Mouse (Mus musculus): ENCODE results near the gene Fuz. TPM values are rescaled to one million over a fixed set of nuclear protein-coding genes. Genes with fewer than 3 reads are reported as not detected.

Fuz gene
- polyA plus RNA-seq, 1 experiment: 27.5 TPM

DNA sequence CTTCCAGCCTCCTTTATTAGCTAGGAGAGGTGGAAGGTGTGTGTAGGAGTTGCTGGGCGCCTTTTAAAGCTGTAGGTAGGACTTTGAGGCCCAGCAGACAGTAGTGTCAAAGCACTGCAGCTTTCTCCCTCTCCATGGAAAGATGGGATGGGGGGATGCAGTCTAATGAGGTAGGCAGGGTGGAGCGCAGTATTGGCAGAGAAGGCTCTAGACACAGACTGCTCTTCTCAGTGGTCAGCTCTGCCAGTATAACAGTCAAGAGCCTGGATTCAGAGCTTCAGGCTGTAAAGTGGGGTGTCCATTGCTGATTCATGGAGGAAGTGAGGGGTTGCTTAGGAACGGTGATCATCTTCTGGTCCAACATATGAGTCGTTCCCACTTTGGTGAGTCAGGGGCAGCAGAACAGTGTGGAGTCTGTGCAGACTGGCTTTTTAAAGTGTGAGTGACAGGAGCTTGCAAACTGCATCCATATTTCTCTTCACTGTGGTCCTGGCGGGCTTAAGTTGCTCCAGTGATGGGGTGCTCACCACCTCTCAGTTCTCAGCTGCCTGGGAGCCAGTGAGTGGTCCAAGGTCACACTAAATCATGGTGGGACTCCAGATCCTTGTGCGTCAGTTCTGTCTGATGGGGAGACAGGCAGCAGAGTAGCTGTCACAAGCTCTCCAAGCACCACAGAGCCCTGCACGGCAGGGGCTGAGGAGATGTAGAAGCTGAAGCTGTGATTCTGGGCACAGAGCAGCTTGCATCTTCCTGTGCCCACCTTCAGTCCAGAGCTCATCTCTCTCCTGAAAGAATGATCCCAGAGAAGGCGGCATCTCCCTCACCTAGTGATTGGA is 44.9 kb upstream of the Fuz start:
- Histone ChIP-seq H3K27me3 (ENCODE audit: control insufficient read depth, insufficient read depth, low read length) (no peaks in the 10 kb centered on the region), H3K4me3 (ENCODE audit: low read depth, low read length) (peak overlapping the region; percentile 80), H3K4me1 (ENCODE audit: control insufficient read depth, insufficient read depth, insufficient read length, low read length) (peaks cover 16% of the 10 kb centered on the region), H3K36me3 (ENCODE audit: control insufficient read depth, insufficient read depth, low read length) (peaks cover 7% of the 10 kb centered on the region), H3K27ac (ENCODE audit: insufficient read depth, low read depth, low read length) (peak overlapping the region; percentile 67; the same call in 1 of the 2 replicates)
- WGBS: 64% methylated on average over 8 of the region's 8 CpGs
- TF ChIP-seq POLR2A (IDR thresholded peaks at IDR 0.05; ENCODE audit: low read depth, low read length): no peak
- TF ChIP-seq CTCF (IDR thresholded peaks at IDR 0.05; ENCODE audit: extremely low read depth, insufficient read length, insufficient replicate concordance, low read depth, low read length): no peak

DNA sequence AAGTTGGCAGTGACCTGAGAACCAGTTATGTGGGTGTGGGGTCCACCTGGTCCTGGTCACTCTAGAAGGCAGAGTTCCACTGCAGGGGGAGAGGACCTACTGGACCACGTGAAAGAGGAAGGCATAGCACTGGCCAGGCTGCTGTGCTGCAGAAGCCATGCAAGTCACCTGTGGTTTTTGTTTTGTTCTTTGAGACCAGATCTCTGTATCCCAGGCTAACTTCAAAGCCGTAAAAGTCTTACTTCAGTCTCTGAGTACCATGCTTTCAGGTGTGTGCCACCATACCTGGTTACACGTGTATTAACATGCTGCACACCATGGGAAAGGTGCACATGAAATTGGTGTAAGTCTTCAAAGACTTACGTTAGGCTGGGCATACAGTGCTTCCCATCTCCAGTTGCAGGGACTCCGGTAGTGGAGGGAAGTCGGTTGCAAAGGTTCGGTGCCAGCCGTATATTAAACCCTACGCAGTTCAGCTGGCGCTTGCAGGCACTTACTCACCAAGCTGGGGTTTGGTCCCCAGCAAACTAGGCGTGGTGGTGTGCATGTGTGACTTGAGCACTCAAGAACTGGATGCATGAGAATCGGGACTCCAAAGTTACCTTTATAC is 44.1 kb upstream of the Fuz start:
- Histone ChIP-seq H3K27me3 (ENCODE audit: control insufficient read depth, insufficient read depth, low read length) (no peaks in the 10 kb centered on the region), H3K4me1 (ENCODE audit: control insufficient read depth, insufficient read depth, insufficient read length, low read length) (peaks cover 19% of the 10 kb centered on the region), H3K27ac (ENCODE audit: insufficient read depth, low read depth, low read length) (no peak overlapping the region), H3K36me3 (ENCODE audit: control insufficient read depth, insufficient read depth, low read length) (peaks cover under 1% of the 10 kb centered on the region; the same call in 1 of the 2 replicates), H3K4me3 (ENCODE audit: low read depth, low read length) (no peak overlapping the region)
- TF ChIP-seq CTCF (IDR thresholded peaks at IDR 0.05; ENCODE audit: extremely low read depth, insufficient read length, insufficient replicate concordance, low read depth, low read length) (no peak), POLR2A (IDR thresholded peaks at IDR 0.05; ENCODE audit: low read depth, low read length) (no peak)
- WGBS: 86% methylated on average over 12 of the region's 12 CpGs

DNA sequence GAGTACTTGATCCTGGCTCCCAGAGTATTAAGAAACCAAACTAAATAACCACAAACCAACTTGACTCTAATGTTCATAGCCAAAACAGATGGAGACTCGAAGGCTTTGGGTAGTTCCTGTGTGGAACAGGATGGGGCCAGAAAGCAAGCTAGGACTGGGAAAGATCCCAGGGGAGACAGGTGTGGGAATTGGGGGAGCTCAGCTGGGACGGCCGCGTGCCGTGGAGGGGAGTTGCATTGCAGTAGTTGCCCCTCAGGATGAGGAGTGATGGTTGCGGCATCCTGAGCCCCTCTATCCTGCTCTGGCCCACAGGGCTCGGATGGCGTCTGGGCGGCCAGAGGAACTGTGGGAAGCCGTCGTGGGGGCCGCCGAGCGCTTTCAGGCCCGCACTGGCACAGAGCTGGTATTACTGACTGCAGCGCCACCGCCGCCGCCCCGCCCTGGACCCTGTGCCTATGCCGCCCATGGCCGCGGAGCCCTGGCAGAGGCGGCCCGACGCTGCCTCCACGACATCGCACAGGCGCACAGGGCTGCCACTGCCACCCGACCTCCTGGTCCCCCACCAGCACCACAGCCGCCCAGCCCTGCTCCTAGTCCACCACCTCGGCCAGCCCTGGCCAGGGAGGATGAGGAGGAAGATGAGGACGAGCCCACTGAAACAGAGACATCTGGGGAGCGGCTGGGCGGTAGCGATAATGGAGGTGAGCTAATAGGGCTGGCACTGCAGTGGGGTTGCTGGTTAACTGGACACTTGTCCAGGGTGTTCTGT is 43.4 kb upstream of the Fuz start:
- Histone ChIP-seq H3K27me3 (ENCODE audit: control insufficient read depth, insufficient read depth, low read length) (no peaks in the 10 kb centered on the region), H3K4me3 (ENCODE audit: low read depth, low read length) (no peak overlapping the region), H3K4me1 (ENCODE audit: control insufficient read depth, insufficient read depth, insufficient read length, low read length) (peaks cover 19% of the 10 kb centered on the region), H3K27ac (ENCODE audit: insufficient read depth, low read depth, low read length) (no peak overlapping the region), H3K36me3 (ENCODE audit: control insufficient read depth, insufficient read depth, low read length) (no peaks in the 10 kb centered on the region)
- 90% methylated on average over 36 of the region's 36 CpGs for WGBS
- TF ChIP-seq CTCF (IDR thresholded peaks at IDR 0.05; ENCODE audit: extremely low read depth, insufficient read length, insufficient replicate concordance, low read depth, low read length) (no peak), POLR2A (IDR thresholded peaks at IDR 0.05; ENCODE audit: low read depth, low read length) (no peak)

DNA sequence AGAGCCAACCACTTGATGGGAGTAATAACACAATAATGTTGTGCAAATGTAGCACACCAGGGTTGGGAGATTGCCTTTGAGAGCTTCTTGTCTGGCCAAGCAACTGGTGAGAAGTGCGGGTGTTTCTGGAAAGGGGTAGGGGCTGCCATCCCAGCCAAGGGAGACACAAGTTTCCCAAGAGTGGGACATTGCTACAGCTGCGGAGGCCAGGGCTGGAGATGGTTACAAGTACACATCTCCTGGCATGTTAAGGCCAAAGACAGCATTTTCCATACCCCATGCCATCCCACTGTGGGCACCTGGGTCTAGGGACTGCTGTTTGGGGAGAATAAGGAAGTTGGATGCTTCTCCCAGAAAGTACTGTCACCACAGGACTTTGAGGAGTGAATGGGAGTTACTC is 42.8 kb upstream of the Fuz start:
- no peak overlapping the region for H3K4me3 ChIP-seq (ENCODE audit: low read depth, low read length)
- H3K36me3 ChIP-seq (ENCODE audit: control insufficient read depth, insufficient read depth, low read length): no peaks in the 10 kb centered on the region
- no peaks in the 10 kb centered on the region for H3K27me3 ChIP-seq (ENCODE audit: control insufficient read depth, insufficient read depth, low read length)
- WGBS: 91% methylated on average over 2 of the region's 2 CpGs
- H3K27ac ChIP-seq (ENCODE audit: insufficient read depth, low read depth, low read length): no peak overlapping the region
- no peak for TF ChIP-seq POLR2A (IDR thresholded peaks at IDR 0.05; ENCODE audit: low read depth, low read length)
- no peak for TF ChIP-seq CTCF (IDR thresholded peaks at IDR 0.05; ENCODE audit: extremely low read depth, insufficient read length, insufficient replicate concordance, low read depth, low read length)
- H3K4me1 ChIP-seq (ENCODE audit: control insufficient read depth, insufficient read depth, insufficient read length, low read length): peaks cover 16% of the 10 kb centered on the region

DNA sequence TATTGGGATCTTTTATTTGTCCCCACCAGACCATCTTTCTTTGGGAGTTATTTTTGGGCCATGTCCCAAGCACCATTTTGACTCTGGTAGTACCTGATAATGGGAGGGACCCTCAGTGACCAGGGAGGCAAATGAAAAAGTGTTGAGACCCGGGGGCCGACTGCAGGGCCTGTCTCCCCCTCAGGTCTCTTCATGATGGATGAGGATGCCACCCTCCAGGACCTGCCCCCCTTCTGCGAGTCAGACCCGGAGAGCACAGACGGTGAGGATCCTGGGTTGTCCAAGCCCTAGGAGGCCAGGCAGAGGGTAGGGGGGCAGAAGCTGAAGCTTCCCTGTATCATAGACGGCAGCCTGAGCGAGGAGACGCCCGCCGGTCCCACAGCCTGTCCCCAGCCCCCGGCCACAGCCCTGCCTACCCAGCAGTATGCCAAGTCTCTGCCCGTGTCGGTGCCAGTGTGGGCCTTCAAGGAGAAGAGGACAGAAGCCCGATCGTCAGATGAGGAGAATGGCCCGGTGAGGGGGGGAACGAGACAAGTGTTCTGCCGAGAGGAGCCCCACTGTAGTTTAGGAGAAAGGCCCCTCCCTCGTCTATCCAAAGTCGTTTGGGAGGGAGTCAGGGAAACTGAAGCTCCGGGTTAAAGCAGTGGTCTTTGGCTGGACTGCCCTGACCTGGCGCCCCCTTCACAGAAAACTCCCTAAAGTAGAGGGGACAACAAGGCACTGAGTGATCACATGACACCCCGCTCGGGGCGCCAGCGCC is 42.1 kb upstream of the Fuz start:
- 12% methylated on average over 26 of the region's 26 CpGs for WGBS
- no peak for TF ChIP-seq CTCF (IDR thresholded peaks at IDR 0.05; ENCODE audit: extremely low read depth, insufficient read length, insufficient replicate concordance, low read depth, low read length)

DNA sequence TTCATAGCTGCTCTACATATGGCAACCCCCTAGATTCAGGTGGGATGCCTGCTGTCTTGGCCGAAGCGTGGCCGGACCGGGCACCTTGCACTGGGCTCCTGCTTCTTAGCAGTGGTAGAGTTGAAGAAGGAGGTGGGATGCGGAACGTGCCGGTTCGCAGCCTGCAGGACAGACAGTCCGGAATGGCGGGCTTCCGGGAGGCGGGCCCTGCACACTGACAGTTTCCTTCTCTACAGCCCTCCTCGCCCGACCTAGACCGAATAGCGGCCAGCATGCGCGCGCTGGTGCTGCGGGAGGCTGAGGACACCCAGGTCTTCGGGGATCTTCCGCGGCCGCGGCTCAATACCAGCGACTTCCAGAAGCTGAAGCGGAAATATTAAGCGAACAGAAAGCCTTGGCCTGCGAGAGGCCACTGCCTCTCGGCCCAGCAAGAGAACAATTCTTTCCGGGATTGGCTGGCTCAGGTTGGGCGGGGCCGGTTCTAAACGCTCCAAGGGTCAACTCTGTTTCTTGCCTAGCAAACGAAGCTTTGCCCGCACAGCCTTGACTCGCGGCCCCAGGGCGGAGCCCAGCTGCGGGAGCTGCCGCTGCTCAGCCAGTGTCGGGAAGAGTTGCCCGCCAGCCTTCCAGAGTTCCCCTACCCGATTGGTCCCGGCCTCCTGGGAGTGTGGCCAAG is 41.4 kb upstream of the Fuz start:
- TF ChIP-seq CTCF (IDR thresholded peaks at IDR 0.05; ENCODE audit: extremely low read depth, insufficient read length, insufficient replicate concordance, low read depth, low read length): 0 out of 2 replicates have a peak, but pooled peaks have one; percentile 3
- TF ChIP-seq POLR2A (IDR thresholded peaks at IDR 0.05; ENCODE audit: low read depth, low read length): peak; percentile 89
- peak overlapping the region; percentile 86 for H3K4me3 ChIP-seq (ENCODE audit: low read depth, low read length)
- WGBS: under 1% methylated on average over 45 of the region's 45 CpGs

More for the DNA sequence above, 42.1 kb upstream of the Fuz start:
- Histone ChIP-seq H3K4me3 (ENCODE audit: low read depth, low read length) (peak overlapping the region; percentile 86), H3K27ac (ENCODE audit: insufficient read depth, low read depth, low read length) (peak overlapping the region; percentile 97), H3K36me3 (ENCODE audit: control insufficient read depth, insufficient read depth, low read length) (no peaks in the 10 kb centered on the region), H3K27me3 (ENCODE audit: control insufficient read depth, insufficient read depth, low read length) (no peaks in the 10 kb centered on the region), H3K4me1 (ENCODE audit: control insufficient read depth, insufficient read depth, insufficient read length, low read length) (peaks cover 16% of the 10 kb centered on the region)

More for the DNA sequence above, 41.4 kb upstream of the Fuz start:
- H3K36me3 ChIP-seq (ENCODE audit: control insufficient read depth, insufficient read depth, low read length): no peaks in the 10 kb centered on the region
- H3K4me1 ChIP-seq (ENCODE audit: control insufficient read depth, insufficient read depth, insufficient read length, low read length): peaks cover 16% of the 10 kb centered on the region
- H3K27me3 ChIP-seq (ENCODE audit: control insufficient read depth, insufficient read depth, low read length): no peaks in the 10 kb centered on the region
- peak overlapping the region; percentile 97 for H3K27ac ChIP-seq (ENCODE audit: insufficient read depth, low read depth, low read length)
